Mouse (Mus musculus) liver, embryonic 14.5 days (tissue): ENCODE measurements around the gene Rnf185. TPM values are rescaled to one million over a fixed set of nuclear protein-coding genes. Genes with fewer than 3 reads are reported as not detected.
A peak's percentile ranks its signal among the peaks of the same experiment; 100 is the strongest.

Source experiments
- ATAC-seq: fragments of 200-750 bp; cut with Nextera tagmentation; 2 replicates; pipeline ENCODE4 v1.8.0; 2017; ENCODE audit warnings: moderate number of reproducible peaks, mild to moderate bottlenecking, moderate library complexity; ENCODE audit not compliant: insufficient read depth
- DNase-seq, 3 experiments: peaks; one replicate each; pipeline ENCODE4 v3.0.0-alpha.2; 2012 to 2013; ENCODE audit warnings: low read depth in 3 of 3, low spot score in 3 of 3
- H3K27ac ChIP-seq: fragments of 300-500 bp; sonication (generic); 2 replicates; pipeline ENCODE4 v1.5.1; 2014; ENCODE audit warnings: moderate library complexity, mild to moderate bottlenecking, control low read depth, inconsistent platforms
- H3K27me3 ChIP-seq: fragments of 300-500 bp; sonication (generic); 2 replicates; pipeline ENCODE4 v1.6.1; 2014; ENCODE audit warnings: mild to moderate bottlenecking, low read length, moderate library complexity; ENCODE audit not compliant: control insufficient read depth, insufficient read depth
- H3K36me3 ChIP-seq: fragments of 300-500 bp; sonication (generic); replicated peaks from 2 replicates; pipeline ENCODE4 v1.6.1; 2014; ENCODE audit warnings: low read depth; ENCODE audit not compliant: control insufficient read depth, insufficient read depth
- H3K4me1 ChIP-seq, 2 experiments: fragments of 200-500 bp in 1 of 2; fragments of 300-500 bp in 1 of 2; sonication (generic) in 1 of 2; replicated peaks; 2 replicates each; pipeline ENCODE4 v1.6.1; 2012 to 2014; ENCODE audit warnings: antibody characterized with exemption in 1 of 2, inconsistent platforms in 1 of 2, low read length in 1 of 2; ENCODE audit not compliant: control insufficient read depth in 2 of 2, insufficient read depth in 2 of 2
- H3K4me2 ChIP-seq: fragments of 300-500 bp; sonication (generic); 2 replicates; pipeline ENCODE4 v1.6.1; 2014; ENCODE audit warnings: low read depth, mild to moderate bottlenecking, control low read depth, moderate library complexity
- H3K4me3 ChIP-seq, 2 experiments: fragments of 200-500 bp in 1 of 2; fragments of 300-500 bp in 1 of 2; sonication (generic) in 1 of 2; 2 replicates each; pipeline ENCODE4 v1.5.1; 2012 to 2014; ENCODE audit warnings: low read depth in 2 of 2, low read length in 2 of 2, mild to moderate bottlenecking in 2 of 2, control low read depth in 1 of 2, inconsistent platforms in 1 of 2, moderate library complexity in 1 of 2; ENCODE audit not compliant: insufficient read depth in 1 of 2
- H3K9ac ChIP-seq: fragments of 300-500 bp; sonication (generic); replicated peaks from 2 replicates; pipeline ENCODE4 v1.6.1; 2014; ENCODE audit warnings: mild to moderate bottlenecking, control low read depth, moderate library complexity
- H3K9me3 ChIP-seq: fragments of 300-500 bp; sonication (generic); 2 replicates; pipeline ENCODE4 v1.6.1; 2016; ENCODE audit warnings: low read length, mixed read lengths; ENCODE audit not compliant: control insufficient read depth
- CTCF ChIP-seq: IDR thresholded peaks from 2 replicates; pipeline ENCODE4 v1.5.1; 2016; ENCODE audit warnings: antibody characterized with exemption, low read depth, control low read depth
- EP300 ChIP-seq: IDR thresholded peaks from 2 replicates; pipeline ENCODE4 v1.6.1; 2016; ENCODE audit warnings: antibody characterized with exemption, low read depth
- WGBS: fragments of 180-500 bp; shearing (Covaris S2); extraction: QIAGEN DNeasy Blood & Tissue Kit; methylation state at CpG from one replicate; pipeline ENCODE4 v1.1.7; 2014; ENCODE audit not compliant: insufficient replicate concordance; 5-methylcytosine and 5-hydroxymethylcytosine counted together
- polyA plus RNA-seq, 2 experiments: library from polyadenylated mRNA; depleted of rRNA in 1 of 2; stranded (reverse) in 1 of 2; unstranded in 1 of 2; fragments of >200 nt; fragmentation: Nextera tagmentation in 1 of 2; extraction: Ambion mirVana in 1 of 2; gene quantifications; 2 replicates each; pipeline versions ENCODE4 v1.2.1 to v1.2.3; 2012 to 2014

Gene Rnf185
- polyA plus RNA-seq, 2 experiments = 5.5 to 8.5 TPM

DNA sequence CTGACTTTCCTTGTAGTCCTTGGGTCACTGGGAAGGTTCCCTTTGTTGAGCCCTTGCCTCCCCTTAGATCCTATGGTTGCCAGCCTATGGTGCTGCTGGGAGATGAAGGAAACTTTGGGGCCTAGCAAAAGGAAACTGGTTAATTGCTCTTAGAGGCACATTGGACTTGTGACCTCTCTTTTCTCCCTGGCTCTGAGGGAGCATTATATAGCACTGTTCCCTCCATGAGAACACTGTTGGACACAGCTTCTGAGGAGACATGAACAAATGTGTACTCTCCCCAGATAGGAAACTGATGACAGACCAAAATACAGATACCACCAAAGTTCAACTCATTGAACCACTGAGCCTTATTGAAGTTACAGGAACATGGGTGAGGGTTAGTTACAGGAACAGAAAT lies 23.3 kb upstream of the Rnf185 start:
- Histone ChIP-seq H3K27ac (no peak overlapping the region), H3K9ac (no peak overlapping the region), H3K4me1 (no peaks in the 10 kb centered on the region), H3K27me3 (no peaks in the 10 kb centered on the region), H3K4me3 (no peak overlapping the region), H3K4me2 (no peak overlapping the region), H3K9me3 (no peaks in the 10 kb centered on the region), H3K36me3 (no peaks in the 10 kb centered on the region)
- no peak for ATAC-seq
- no peak for DNase-seq
- no peak for TF ChIP-seq EP300
- TF ChIP-seq CTCF = no peak

DNA sequence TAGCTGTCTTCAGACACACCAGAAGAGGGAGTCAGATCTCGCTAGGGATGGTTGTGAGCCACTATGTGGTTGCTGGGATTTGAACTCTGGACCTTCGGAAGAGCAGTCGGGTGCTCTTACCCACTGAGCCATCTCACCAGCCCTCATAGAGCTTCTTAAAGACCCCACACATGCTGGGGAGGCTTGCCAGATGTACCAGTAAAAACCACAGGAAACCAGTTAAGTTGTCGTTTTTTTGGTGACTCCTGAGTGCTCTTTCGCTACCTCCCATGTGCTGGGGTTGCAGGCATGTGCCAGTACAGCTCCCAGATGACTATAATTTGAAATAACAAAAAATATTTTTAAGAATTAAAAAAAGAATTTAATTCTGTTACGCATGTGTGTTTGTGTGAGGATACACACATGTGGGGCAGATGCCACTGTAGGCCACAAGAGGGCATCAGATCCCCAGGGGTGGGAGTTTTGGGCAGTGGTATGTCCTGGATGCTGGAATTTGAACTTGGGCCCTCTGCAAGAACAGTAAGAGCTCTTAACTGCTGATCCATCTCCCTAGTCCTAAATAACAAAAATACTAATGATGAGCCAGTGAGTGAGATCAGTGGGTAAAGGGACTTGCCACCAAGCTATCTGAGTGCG lies 22.4 kb upstream of the Rnf185 start:
- H3K27ac ChIP-seq = no peak overlapping the region
- ATAC-seq (0 out of 2 replicates have a peak, but pooled peaks have one; percentile 10), DNase-seq (no peak)
- H3K4me2 ChIP-seq = no peak overlapping the region
- H3K36me3 ChIP-seq = no peaks in the 10 kb centered on the region
- no peaks in the 10 kb centered on the region for H3K9me3 ChIP-seq
- H3K4me3 ChIP-seq = no peak overlapping the region
- H3K4me1 ChIP-seq = no peaks in the 10 kb centered on the region
- no peaks in the 10 kb centered on the region for H3K27me3 ChIP-seq
- TF ChIP-seq EP300 = no peak
- peak; percentile 75 for TF ChIP-seq CTCF
- WGBS = 34% methylated on average over 7 of the region's 7 CpGs
- no peak overlapping the region for H3K9ac ChIP-seq

DNA sequence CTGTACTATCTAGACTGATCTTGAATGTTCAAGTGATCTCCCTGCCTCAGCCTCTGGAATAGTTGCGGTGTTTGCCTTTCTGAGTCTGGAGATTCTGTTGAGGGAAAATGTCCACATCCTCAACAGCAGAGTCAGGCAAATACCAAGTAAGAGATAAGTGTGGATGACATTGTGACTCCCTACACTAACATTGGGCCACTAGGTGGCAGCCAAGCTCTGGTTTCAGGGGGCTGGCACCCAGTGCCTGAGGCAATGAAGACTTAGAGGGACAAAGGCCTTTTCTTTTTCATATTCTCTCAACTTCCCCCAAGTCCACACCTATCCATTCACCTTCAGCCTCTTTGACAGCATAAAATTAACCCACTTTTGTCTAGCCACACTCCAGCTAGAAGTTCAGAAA lies 20.3 kb upstream of the Rnf185 start:
- Histone ChIP-seq H3K27me3 (no peaks in the 10 kb centered on the region), H3K27ac (no peak overlapping the region), H3K4me2 (no peak overlapping the region), H3K4me3 (no peak overlapping the region), H3K9ac (no peak overlapping the region), H3K36me3 (no peaks in the 10 kb centered on the region), H3K9me3 (no peaks in the 10 kb centered on the region), H3K4me1 (no peaks in the 10 kb centered on the region)
- WGBS = 25% methylated on average over 1 of the region's 1 CpGs
- peak in 2 of 3 experiments; percentile 43 to 51 for DNase-seq
- ATAC-seq = peak; percentile 58
- TF ChIP-seq CTCF = peak; percentile 89
- TF ChIP-seq EP300 = no peak

DNA sequence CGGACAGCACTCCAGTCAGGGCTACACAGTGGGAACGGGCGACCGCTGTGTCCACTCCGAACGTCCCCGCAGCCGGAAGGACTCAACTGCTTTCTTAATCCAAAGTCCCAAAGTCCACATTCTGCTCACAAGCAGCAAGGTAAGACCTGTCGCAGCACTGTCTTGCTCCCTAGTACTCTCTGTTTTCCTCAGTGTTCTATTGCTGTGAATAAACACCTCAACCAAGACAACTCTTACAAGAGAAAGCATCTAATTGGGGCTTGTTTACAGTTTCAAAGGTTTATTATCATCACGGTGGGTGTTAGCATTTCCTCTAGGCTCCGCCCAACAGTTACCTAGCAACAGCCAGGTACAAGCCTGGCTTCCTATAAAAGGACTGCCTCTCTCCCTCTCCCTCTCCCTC lies 19.3 kb upstream of the Rnf185 start:
- ATAC-seq = no peak
- no peak overlapping the region for H3K4me2 ChIP-seq
- H3K36me3 ChIP-seq = no peaks in the 10 kb centered on the region
- H3K9ac ChIP-seq = no peak overlapping the region
- H3K27me3 ChIP-seq = no peaks in the 10 kb centered on the region
- TF ChIP-seq CTCF = no peak
- TF ChIP-seq EP300 = no peak
- no peak overlapping the region for H3K4me3 ChIP-seq
- DNase-seq = no peak
- 29% methylated on average over 11 of the region's 11 CpGs for WGBS
- no peaks in the 10 kb centered on the region for H3K4me1 ChIP-seq
- H3K27ac ChIP-seq = no peak overlapping the region
- H3K9me3 ChIP-seq = no peaks in the 10 kb centered on the region

DNA sequence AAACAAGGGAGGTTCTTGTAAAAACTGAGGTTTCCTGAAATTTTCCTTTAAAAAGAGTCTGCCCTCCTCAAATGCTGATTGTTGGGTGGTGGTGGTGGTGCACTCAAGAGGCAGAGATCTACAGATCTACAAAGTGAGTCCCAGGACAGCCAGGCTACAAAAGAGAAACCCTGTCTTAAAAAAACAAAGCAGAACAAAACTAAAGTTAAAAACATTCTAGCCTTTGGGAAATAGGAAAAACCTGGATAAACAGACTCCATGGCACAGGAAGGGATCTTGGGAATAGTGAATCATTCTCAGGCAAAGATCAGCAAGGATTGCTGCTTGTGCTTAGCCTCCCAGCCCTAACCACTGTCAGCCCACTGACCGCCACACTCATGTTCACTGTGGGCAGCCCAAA lies 10.7 kb upstream of the Rnf185 start:
- no peaks in the 10 kb centered on the region for H3K27me3 ChIP-seq
- no peaks in the 10 kb centered on the region for H3K9me3 ChIP-seq
- no peaks in the 10 kb centered on the region for H3K36me3 ChIP-seq
- peaks cover 0 to under 1% of the 10 kb centered on the region in 2 experiments; a peak in 2 of 4 replicates for H3K4me1 ChIP-seq
- H3K4me2 ChIP-seq = no peak overlapping the region
- DNase-seq (no peak), ATAC-seq (no peak)
- H3K4me3 ChIP-seq = no peak overlapping the region
- no peak for TF ChIP-seq EP300
- no peak for TF ChIP-seq CTCF
- WGBS = 84% methylated on average over 1 of the region's 1 CpGs
- H3K27ac ChIP-seq = no peak overlapping the region
- H3K9ac ChIP-seq = no peak overlapping the region
